Mouse (Mus musculus) forebrain, embryonic 12.5 days (tissue): Measurements from ENCODE around the gene Asgr2. TPM values are rescaled to one million over a fixed set of nuclear protein-coding genes. Genes with fewer than 3 reads are reported as not detected.
"Not testable (repeated sequence)": the region's sequence is repeated elsewhere in the genome, so short reads cannot be mapped to it uniquely, and the experiment has no call there.

ENCODE experiments used
- ATAC-seq: fragments of 200-750 bp; cut with Nextera tagmentation; 2 replicates; pipeline ENCODE4 v1.8.0; 2017; ENCODE audit warnings: moderate TSS enrichment; ENCODE audit not compliant: low FRiP score
- H3K27ac ChIP-seq: fragments of 300-500 bp; sonication (generic); 2 replicates; pipeline ENCODE4 v1.5.1; 2016; ENCODE audit warnings: mild to moderate bottlenecking
- H3K27me3 ChIP-seq: fragments of 300-500 bp; sonication (generic); 2 replicates; pipeline ENCODE4 v1.6.1; 2016; ENCODE audit warnings: mild to moderate bottlenecking
- H3K36me3 ChIP-seq: fragments of 300-500 bp; sonication (generic); replicated peaks from 2 replicates; pipeline ENCODE4 v1.6.1; 2016; ENCODE audit warnings: mild to moderate bottlenecking
- H3K4me1 ChIP-seq: fragments of 300-500 bp; sonication (generic); 2 replicates; pipeline ENCODE4 v1.6.1; 2016
- H3K4me2 ChIP-seq: fragments of 300-500 bp; sonication (generic); 2 replicates; pipeline ENCODE4 v1.6.1; 2016; ENCODE audit warnings: mild to moderate bottlenecking, moderate library complexity
- H3K4me3 ChIP-seq: fragments of 300-500 bp; sonication (generic); replicated peaks from 2 replicates; pipeline ENCODE4 v1.5.1; 2016; ENCODE audit warnings: mild to moderate bottlenecking
- H3K9ac ChIP-seq: fragments of 300-500 bp; sonication (generic); 2 replicates; pipeline ENCODE4 v1.6.1; 2016; ENCODE audit warnings: mild to moderate bottlenecking
- H3K9me3 ChIP-seq: fragments of 300-500 bp; sonication (generic); 2 replicates; pipeline ENCODE4 v1.6.1; 2016
- WGBS: fragments of 180-500 bp; shearing (Covaris S2); methylation state at CpG from one replicate; pipeline ENCODE4 v1.1.7; 2016; 5-methylcytosine and 5-hydroxymethylcytosine counted together
- polyA plus RNA-seq: library from polyadenylated mRNA; unstranded; fragments of >200 nt; fragmentation: Nextera tagmentation; extraction: Ambion mirVana; gene quantifications from 2 replicates; pipeline ENCODE4 v1.2.1, GENCODE M21; 2016

The Asgr2 gene
- polyA plus RNA-seq, 1 experiment from 2014 or later = not detected

DNA sequence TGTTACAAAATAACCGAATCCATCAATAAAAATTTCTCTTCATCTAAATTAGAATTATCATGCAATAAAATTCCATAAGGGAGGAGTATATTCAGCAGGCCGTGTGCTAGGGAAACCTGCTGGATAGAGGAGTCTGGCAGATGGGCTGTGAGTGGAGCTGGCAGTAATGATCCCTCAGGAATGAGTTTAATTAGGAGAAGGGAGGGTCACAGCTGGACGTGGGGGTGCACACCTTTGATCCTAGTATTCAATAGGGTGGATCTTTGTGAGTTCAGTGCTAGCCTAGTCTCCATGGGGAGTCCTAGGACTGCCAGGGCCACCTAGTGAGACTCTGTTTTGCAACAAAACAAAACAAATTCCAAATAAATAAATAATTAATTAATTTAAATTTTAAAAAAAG lies 24.2 kb upstream of the Asgr2 start:
- Histone ChIP-seq H3K9me3 (no peaks in the 10 kb centered on the region), H3K4me1 (peaks cover 7% of the 10 kb centered on the region; the same call in 1 of the 2 replicates), H3K27ac (no peak overlapping the region), H3K36me3 (no peaks in the 10 kb centered on the region), H3K9ac (no peak overlapping the region), H3K27me3 (no peaks in the 10 kb centered on the region), H3K4me3 (no peak overlapping the region), H3K4me2 (no peak overlapping the region)
- no peak for ATAC-seq
- 34% methylated on average over 3 of the region's 3 CpGs for WGBS

DNA sequence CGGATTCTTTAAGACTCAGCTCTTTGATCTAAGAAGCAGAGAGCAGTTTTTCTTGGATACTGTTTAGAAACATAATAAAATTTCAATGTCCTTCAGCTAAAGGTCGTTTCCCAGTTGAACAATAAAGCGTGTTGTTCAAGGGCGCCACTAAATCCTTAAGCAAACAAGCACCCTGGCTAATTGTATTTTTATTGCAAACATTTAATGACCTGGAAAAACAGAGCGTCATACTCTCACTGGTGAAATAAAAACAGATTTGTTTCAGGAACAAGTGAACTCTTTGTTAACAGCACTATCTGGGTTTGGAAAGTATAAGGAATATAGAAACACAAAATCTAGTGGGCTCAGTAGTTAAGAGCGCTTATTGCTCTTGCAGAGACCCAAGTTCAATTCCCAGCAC lies 22.4 kb upstream of the Asgr2 start:
- Histone ChIP-seq H3K36me3 (no peaks in the 10 kb centered on the region), H3K9me3 (no peaks in the 10 kb centered on the region), H3K4me3 (no peak overlapping the region), H3K4me1 (peaks cover 7% of the 10 kb centered on the region; the same call in 1 of the 2 replicates), H3K27ac (no peak overlapping the region), H3K27me3 (no peaks in the 10 kb centered on the region), H3K4me2 (no peak overlapping the region), H3K9ac (no peak overlapping the region)
- no peak for ATAC-seq
- 75% methylated on average over 6 of the region's 6 CpGs for WGBS

DNA sequence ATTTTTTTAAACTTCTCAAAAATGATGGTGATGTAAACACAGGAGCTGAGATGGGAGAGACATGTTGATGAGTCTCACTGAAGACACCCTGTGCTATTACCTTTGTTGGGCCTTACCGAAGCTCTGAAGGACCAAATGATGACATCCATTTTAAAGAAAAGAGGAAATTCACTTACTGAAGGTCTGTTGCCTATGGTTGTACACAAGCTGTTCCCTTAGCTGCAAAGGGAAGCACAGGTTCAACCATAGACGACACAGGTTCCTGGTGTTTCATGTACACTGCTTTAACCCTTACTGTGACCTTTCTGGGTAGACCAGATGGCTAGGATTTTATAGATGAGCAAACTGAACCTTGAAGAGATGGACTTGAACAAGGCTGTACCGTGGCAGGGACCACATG lies 21.8 kb upstream of the Asgr2 start:
- H3K9ac ChIP-seq, H3K27me3 ChIP-seq, H3K4me3 ChIP-seq, H3K27ac ChIP-seq, ATAC-seq, H3K9me3 ChIP-seq, H3K36me3 ChIP-seq, H3K4me1 ChIP-seq, H3K4me2 ChIP-seq: not testable (repeated sequence)
- WGBS = 91% methylated on average over 3 of the region's 3 CpGs

- Histone ChIP-seq H3K9ac (no peak overlapping the region), H3K9me3 (no peaks in the 10 kb centered on the region), H3K27ac (0 out of 2 replicates have a peak overlapping the region, but pooled peaks have one; percentile 20), H3K4me1 (no peaks in the 10 kb centered on the region), H3K4me2 (no peak overlapping the region), H3K36me3 (no peaks in the 10 kb centered on the region), H3K27me3 (no peaks in the 10 kb centered on the region), H3K4me3 (no peak overlapping the region)
- no peak for ATAC-seq
- WGBS = 38% methylated on average over 17 of the region's 17 CpGs
Measured at GRCm38 (mm10) chr11:70074379-70075071, 17.9 kb upstream of the Asgr2 start.

- WGBS = 86% methylated on average over 6 of the region's 6 CpGs
- no peaks in the 10 kb centered on the region for H3K36me3 ChIP-seq
- no peak for ATAC-seq
- no peak overlapping the region for H3K27ac ChIP-seq
- no peak overlapping the region for H3K9ac ChIP-seq
- no peak overlapping the region for H3K4me3 ChIP-seq
- no peaks in the 10 kb centered on the region for H3K4me1 ChIP-seq
- no peaks in the 10 kb centered on the region for H3K9me3 ChIP-seq
- no peaks in the 10 kb centered on the region for H3K27me3 ChIP-seq
- no peak overlapping the region for H3K4me2 ChIP-seq
Measured at GRCm38 (mm10) chr11:70075581-70075980, 16.9 kb upstream of the Asgr2 start.

- Histone ChIP-seq H3K27ac (no peak overlapping the region), H3K4me1 (no peaks in the 10 kb centered on the region; the same call in 1 of the 2 replicates), H3K9ac (no peak overlapping the region), H3K4me2 (no peak overlapping the region), H3K9me3 (no peaks in the 10 kb centered on the region), H3K36me3 (no peaks in the 10 kb centered on the region), H3K27me3 (no peaks in the 10 kb centered on the region), H3K4me3 (no peak overlapping the region)
- no peak for ATAC-seq
- 67% methylated on average over 1 of the region's 3 CpGs for WGBS
Measured at GRCm38 (mm10) chr11:70077441-70077840, 15.0 kb upstream of the Asgr2 start.

GRCm38 (mm10) chr11:70079175-70079574 lies 13.3 kb upstream of the Asgr2 start:
- Histone ChIP-seq H3K36me3 (no peaks in the 10 kb centered on the region), H3K9ac (no peak overlapping the region), H3K4me2 (no peak overlapping the region), H3K27me3 (no peaks in the 10 kb centered on the region), H3K9me3 (no peaks in the 10 kb centered on the region), H3K27ac (no peak overlapping the region), H3K4me1 (no peaks in the 10 kb centered on the region; the same call in 1 of the 2 replicates), H3K4me3 (no peak overlapping the region)
- 72% methylated on average over 6 of the region's 6 CpGs for WGBS
- ATAC-seq = no peak

DNA sequence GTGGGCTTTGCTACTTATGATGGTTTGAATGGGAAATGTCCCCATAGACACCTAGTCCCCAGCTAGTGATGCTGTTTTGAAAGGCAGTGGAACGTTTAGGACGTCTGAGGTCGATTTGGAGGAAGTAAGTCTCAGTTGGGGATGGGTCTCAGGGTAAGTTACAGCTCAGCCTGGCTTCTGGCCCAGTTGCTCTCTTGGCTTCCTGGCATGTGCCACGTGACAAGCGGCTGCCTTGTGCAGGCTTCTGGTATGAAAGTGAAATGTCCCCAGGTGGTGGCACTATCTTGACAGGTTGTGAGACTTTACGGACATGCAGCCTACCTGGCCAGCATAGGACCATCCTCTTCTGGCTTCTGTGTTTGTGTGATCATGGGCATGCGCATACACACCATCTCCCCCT lies 12.5 kb upstream of the Asgr2 start:
- no peak for ATAC-seq
- Histone ChIP-seq H3K4me1 (no peaks in the 10 kb centered on the region; the same call in 1 of the 2 replicates), H3K4me2 (no peak overlapping the region), H3K36me3 (no peaks in the 10 kb centered on the region), H3K4me3 (no peak overlapping the region), H3K9me3 (no peaks in the 10 kb centered on the region), H3K27ac (no peak overlapping the region), H3K9ac (no peak overlapping the region), H3K27me3 (no peaks in the 10 kb centered on the region)
- 79% methylated on average over 7 of the region's 7 CpGs for WGBS

DNA sequence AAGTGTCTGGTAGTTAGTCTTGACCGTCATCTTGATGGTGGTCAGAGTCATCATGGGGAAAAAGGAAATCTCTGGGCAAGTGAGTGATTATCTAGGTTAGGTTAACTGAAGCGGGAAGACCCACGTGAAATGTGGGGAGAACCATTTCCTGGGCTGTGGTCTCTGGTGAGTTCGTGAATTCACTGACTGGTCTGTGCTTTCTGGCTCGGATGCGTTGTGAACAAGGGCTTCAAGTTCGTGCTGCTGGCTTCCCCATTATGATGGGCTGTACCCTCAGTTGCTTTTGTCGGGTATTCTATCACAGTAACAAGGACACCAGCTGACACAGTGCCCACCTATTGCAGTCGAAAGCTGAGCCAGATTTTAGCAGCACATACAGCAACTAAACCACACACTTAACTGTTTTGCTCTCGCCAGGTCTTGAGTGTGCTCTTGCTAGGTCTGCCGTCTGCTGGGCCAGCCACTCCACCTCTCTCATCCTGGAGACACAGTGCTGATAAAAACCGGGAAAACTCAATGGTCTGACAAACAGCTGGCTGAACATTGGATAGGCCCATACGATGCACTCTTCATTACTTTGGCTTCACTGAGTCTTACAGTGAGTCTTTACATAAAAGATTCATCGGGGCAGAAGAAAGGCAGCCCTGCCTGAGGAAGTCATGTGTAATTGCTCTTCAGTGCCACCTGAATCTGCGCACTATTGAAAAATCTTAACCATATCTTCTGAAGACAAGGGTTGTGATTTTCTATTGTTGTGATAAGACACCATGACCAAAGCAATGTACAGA lies 11.4 kb upstream of the Asgr2 start:
- H3K27me3 ChIP-seq = no peaks in the 10 kb centered on the region
- no peak for ATAC-seq
- H3K4me1 ChIP-seq = no peaks in the 10 kb centered on the region; the same call in 1 of the 2 replicates
- 82% methylated on average over 15 of the region's 15 CpGs for WGBS
- no peak overlapping the region for H3K4me3 ChIP-seq
- H3K4me2 ChIP-seq = no peak overlapping the region
- H3K27ac ChIP-seq = no peak overlapping the region
- no peaks in the 10 kb centered on the region for H3K9me3 ChIP-seq
- no peaks in the 10 kb centered on the region for H3K36me3 ChIP-seq
- no peak overlapping the region for H3K9ac ChIP-seq

- WGBS = 81% methylated on average over 8 of the region's 8 CpGs
- Histone ChIP-seq H3K36me3 (no peaks in the 10 kb centered on the region), H3K27ac (no peak overlapping the region), H3K9ac (no peak overlapping the region), H3K4me1 (no peaks in the 10 kb centered on the region; the same call in 1 of the 2 replicates), H3K9me3 (no peaks in the 10 kb centered on the region), H3K4me3 (no peak overlapping the region), H3K27me3 (no peaks in the 10 kb centered on the region), H3K4me2 (no peak overlapping the region)
- no peak for ATAC-seq
Measured at GRCm38 (mm10) chr11:70084563-70084962, 7.9 kb upstream of the Asgr2 start.

GRCm38 (mm10) chr11:70097396-70097795 lies 5.0 kb downstream of the Asgr2 start:
- 82% methylated on average over 11 of the region's 11 CpGs for WGBS
- H3K27me3 ChIP-seq = no peaks in the 10 kb centered on the region

GRCm38 (mm10) chr11:70099102-70099501 lies 6.7 kb downstream of the Asgr2 start:
- H3K9ac ChIP-seq = no peak overlapping the region
- no peak for ATAC-seq

More at GRCm38 (mm10) chr11:70097396-70097795, 5.0 kb downstream of the Asgr2 start:
- Histone ChIP-seq H3K4me1 (no peaks in the 10 kb centered on the region), H3K9me3 (no peaks in the 10 kb centered on the region), H3K4me2 (no peak overlapping the region), H3K9ac (no peak overlapping the region), H3K4me3 (no peak overlapping the region), H3K27ac (no peak overlapping the region), H3K36me3 (no peaks in the 10 kb centered on the region)
- no peak for ATAC-seq

More at GRCm38 (mm10) chr11:70099102-70099501, 6.7 kb downstream of the Asgr2 start:
- WGBS = 84% methylated on average over 2 of the region's 2 CpGs
- H3K27ac ChIP-seq = no peak overlapping the region
- H3K4me1 ChIP-seq = no peaks in the 10 kb centered on the region
- H3K27me3 ChIP-seq = no peaks in the 10 kb centered on the region
- H3K36me3 ChIP-seq = no peaks in the 10 kb centered on the region
- H3K4me2 ChIP-seq = no peak overlapping the region
- no peaks in the 10 kb centered on the region for H3K9me3 ChIP-seq
- H3K4me3 ChIP-seq = no peak overlapping the region
